Mouse (Mus musculus) frontal cortex, adult (tissue): ENCODE measurements around the gene Vmn1r34.
"Not testable (repeated sequence)": the region's sequence is repeated elsewhere in the genome, so short reads cannot be mapped to it uniquely, and the experiment has no call there.

ENCODE experiments used
- ATAC-seq: cut with Nextera tagmentation; 2 replicates; pipeline ENCODE4 v1.9.2; 2017; ENCODE audit warnings: mild to moderate bottlenecking, moderate library complexity, mixed read lengths; ENCODE audit not compliant: low TSS enrichment

Vmn1r34 gene

GRCm38 (mm10) chr6:66643779-66644178 lies at the start of gene Vmn1r34:
TSS of gene Vmn1r34 (minus strand) at chr6:66643879.
- ATAC-seq: no peak

DNA sequence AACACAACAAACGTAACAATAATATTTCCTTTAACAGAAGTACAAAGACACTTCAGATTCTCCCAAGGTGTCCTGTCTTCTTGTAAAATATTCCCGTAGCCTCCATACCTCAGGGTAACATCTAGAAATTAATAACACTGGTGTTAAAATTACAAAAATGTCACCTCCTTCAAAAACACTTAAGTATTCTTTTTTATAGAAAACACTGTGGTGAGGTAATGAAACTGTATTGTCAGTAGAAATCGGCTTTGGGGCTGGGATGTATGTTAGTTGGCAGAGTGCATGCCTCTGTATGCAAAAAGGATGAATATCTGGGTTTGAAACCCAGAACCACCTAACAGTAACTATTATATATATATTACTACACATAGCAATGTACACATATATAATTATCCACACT lies 42.1 kb upstream of the Vmn1r34 start, which contains the start of gene Vmn1r35:
Gene Vmn1r35, minus strand, starts transcription at position 101 of the 400 bp plus-strand sequence.
- ATAC-seq: no peak

GRCm38 (mm10) chr6:66618182-66618581 lies 25.5 kb downstream of the Vmn1r34 start, which contains the start of gene Vmn1r33:
TSS of gene Vmn1r33 (minus strand) at chr6:66618282.
- not testable (repeated sequence) for ATAC-seq

DNA sequence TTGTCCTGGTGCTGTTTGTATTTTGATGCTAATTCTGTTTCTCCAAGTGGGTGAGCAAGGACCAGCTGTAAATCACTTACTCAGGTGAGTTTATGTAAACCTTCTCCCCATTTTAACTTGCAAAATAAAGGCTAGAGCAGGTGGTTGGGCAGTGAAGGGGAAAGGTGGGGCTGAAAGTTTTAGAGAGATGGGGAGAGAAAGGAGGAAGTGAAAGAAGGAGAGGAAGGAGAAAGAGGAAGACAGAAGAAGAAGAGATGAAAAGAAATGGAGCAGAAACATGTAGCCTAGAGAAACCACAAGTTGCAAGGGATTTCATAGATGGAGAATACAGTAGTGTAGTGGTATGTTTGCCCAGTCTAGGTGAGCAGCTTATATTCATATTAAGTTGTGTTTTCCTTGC lies 47.9 kb downstream of the Vmn1r34 start:
- no peak for ATAC-seq
